Mouse (Mus musculus): ENCODE measurements at regions not wholly inside any gene's neighbourhood (a gene's known extent, or its start where the extent isn't known, plus 50 kb on each side); places are given as distances from the start of the nearest gene placed in this dataset.

GRCm38 (mm10) chr7:129066891-129067290 lies 189.9 kb upstream of the Plpp4 start:
- H3K9ac ChIP-seq (replicated peaks): no peak overlapping the region
- ATAC-seq (replicated peaks): no peak
- 85% methylated on average over 2 of the region's 2 CpGs for WGBS

GRCm38 (mm10) chr7:129068137-129068536 lies 188.7 kb upstream of the Plpp4 start:
- no peaks in the 10 kb centered on the region for H3K36me3 ChIP-seq
- no peak overlapping the region for H3K4me3 ChIP-seq
- no peak overlapping the region for H3K27ac ChIP-seq (replicated peaks)
- no peak for ATAC-seq (replicated peaks)
- no peaks in the 10 kb centered on the region for H3K9me3 ChIP-seq
- H3K27me3 ChIP-seq: no peaks in the 10 kb centered on the region
- no peak overlapping the region for H3K4me2 ChIP-seq (replicated peaks)
- WGBS: 87% methylated on average over 4 of the region's 4 CpGs
- no peak overlapping the region for H3K9ac ChIP-seq (replicated peaks)
- no peaks in the 10 kb centered on the region for H3K4me1 ChIP-seq

More at GRCm38 (mm10) chr7:129066891-129067290, 189.9 kb upstream of the Plpp4 start:
- Histone ChIP-seq H3K27me3 (no peaks in the 10 kb centered on the region), H3K36me3 (no peaks in the 10 kb centered on the region), H3K4me3 (no peak overlapping the region), H3K4me2 (replicated peaks) (no peak overlapping the region), H3K4me1 (no peaks in the 10 kb centered on the region), H3K27ac (replicated peaks) (no peak overlapping the region), H3K9me3 (no peaks in the 10 kb centered on the region)

GRCm38 (mm10) chr7:129079786-129080185 lies 177.0 kb upstream of the Plpp4 start:
- H3K4me3 ChIP-seq: no peak overlapping the region
- no peak overlapping the region for H3K27ac ChIP-seq (replicated peaks)
- 61% methylated on average over 6 of the region's 6 CpGs for WGBS
- no peak for ATAC-seq (replicated peaks)
- H3K27me3 ChIP-seq: no peaks in the 10 kb centered on the region
- no peaks in the 10 kb centered on the region for H3K36me3 ChIP-seq
- no peaks in the 10 kb centered on the region for H3K4me1 ChIP-seq
- no peaks in the 10 kb centered on the region for H3K9me3 ChIP-seq
- H3K9ac ChIP-seq (replicated peaks): no peak overlapping the region
- H3K4me2 ChIP-seq (replicated peaks): no peak overlapping the region

GRCm38 (mm10) chr7:129091441-129091840 lies 165.4 kb upstream of the Plpp4 start:
- WGBS: 56% methylated on average over 4 of the region's 4 CpGs
- H3K4me1 ChIP-seq: no peaks in the 10 kb centered on the region
- H3K27ac ChIP-seq (replicated peaks): no peak overlapping the region
- ATAC-seq (replicated peaks): no peak
- H3K9ac ChIP-seq (replicated peaks): no peak overlapping the region
- H3K4me2 ChIP-seq (replicated peaks): no peak overlapping the region
- H3K4me3 ChIP-seq: no peak overlapping the region
- H3K36me3 ChIP-seq: no peaks in the 10 kb centered on the region
- H3K27me3 ChIP-seq: no peaks in the 10 kb centered on the region
- H3K9me3 ChIP-seq: no peaks in the 10 kb centered on the region

GRCm38 (mm10) chr7:129096374-129097069 lies 160.3 kb upstream of the Plpp4 start:
- Histone ChIP-seq H3K4me1 (peaks cover 5% of the 10 kb centered on the region; the same call in 1 of the 2 replicates), H3K9ac (replicated peaks) (no peak overlapping the region), H3K36me3 (no peaks in the 10 kb centered on the region), H3K4me3 (no peak overlapping the region), H3K4me2 (replicated peaks) (no peak overlapping the region), H3K9me3 (no peaks in the 10 kb centered on the region), H3K27me3 (no peaks in the 10 kb centered on the region), H3K27ac (replicated peaks) (0 out of 2 replicates have a peak overlapping the region, but pooled peaks have one; percentile 60)
- peak; percentile 75 for ATAC-seq (replicated peaks)
- WGBS: 50% methylated on average over 3 of the region's 3 CpGs

GRCm38 (mm10) chr7:129102437-129102836 lies 154.4 kb upstream of the Plpp4 start:
- Histone ChIP-seq H3K4me3 (no peak overlapping the region), H3K4me2 (replicated peaks) (no peak overlapping the region), H3K9me3 (no peaks in the 10 kb centered on the region), H3K27me3 (no peaks in the 10 kb centered on the region), H3K36me3 (no peaks in the 10 kb centered on the region), H3K4me1 (no peaks in the 10 kb centered on the region), H3K27ac (replicated peaks) (no peak overlapping the region), H3K9ac (replicated peaks) (no peak overlapping the region)
- WGBS: 54% methylated on average over 4 of the region's 4 CpGs
- peak; percentile 70 for ATAC-seq (replicated peaks)

- Histone ChIP-seq H3K4me3 (no peak overlapping the region), H3K9ac (replicated peaks) (no peak overlapping the region), H3K9me3 (no peaks in the 10 kb centered on the region), H3K27ac (replicated peaks) (no peak overlapping the region), H3K4me2 (replicated peaks) (no peak overlapping the region), H3K4me1 (0 out of 2 replicates have a peak, but pooled peaks cover 6% of the 10 kb centered on the region), H3K27me3 (no peaks in the 10 kb centered on the region), H3K36me3 (no peaks in the 10 kb centered on the region)
- ATAC-seq (replicated peaks): no peak
These were observed 122.7 kb upstream of the Plpp4 start for GRCm38 (mm10) chr7:129134176-129134575.

GRCm38 (mm10) chr7:129134661-129135215 lies 122.1 kb upstream of the Plpp4 start:
- no peak overlapping the region for H3K9ac ChIP-seq (replicated peaks)
- no peaks in the 10 kb centered on the region for H3K27me3 ChIP-seq
- WGBS: 11% methylated on average over 4 of the region's 4 CpGs
- no peak overlapping the region for H3K4me3 ChIP-seq
- no peak overlapping the region for H3K4me2 ChIP-seq (replicated peaks)
- ATAC-seq (replicated peaks): no peak
- H3K9me3 ChIP-seq: no peaks in the 10 kb centered on the region
- H3K36me3 ChIP-seq: no peaks in the 10 kb centered on the region
- no peak overlapping the region for H3K27ac ChIP-seq (replicated peaks)
- H3K4me1 ChIP-seq: 0 out of 2 replicates have a peak, but pooled peaks cover 6% of the 10 kb centered on the region

- WGBS: 93% methylated on average over 11 of the region's 11 CpGs
- ATAC-seq (replicated peaks): no peak
- no peak overlapping the region for H3K4me3 ChIP-seq
- H3K4me2 ChIP-seq (replicated peaks): no peak overlapping the region
- no peak overlapping the region for H3K9ac ChIP-seq (replicated peaks)
- H3K36me3 ChIP-seq: no peaks in the 10 kb centered on the region
- 0 out of 2 replicates have a peak, but pooled peaks cover 6% of the 10 kb centered on the region for H3K4me1 ChIP-seq
- H3K9me3 ChIP-seq: no peaks in the 10 kb centered on the region
- H3K27ac ChIP-seq (replicated peaks): no peak overlapping the region
- no peaks in the 10 kb centered on the region for H3K27me3 ChIP-seq
These were observed 119.4 kb upstream of the Plpp4 start for GRCm38 (mm10) chr7:129137303-129137990.

- no peak for ATAC-seq (replicated peaks)
- H3K36me3 ChIP-seq: no peaks in the 10 kb centered on the region
- H3K4me1 ChIP-seq: no peaks in the 10 kb centered on the region
- 76% methylated on average over 6 of the region's 6 CpGs for WGBS
- no peaks in the 10 kb centered on the region for H3K9me3 ChIP-seq
- no peak overlapping the region for H3K9ac ChIP-seq (replicated peaks)
- H3K27me3 ChIP-seq: no peaks in the 10 kb centered on the region
- H3K27ac ChIP-seq (replicated peaks): no peak overlapping the region
- no peak overlapping the region for H3K4me3 ChIP-seq
- no peak overlapping the region for H3K4me2 ChIP-seq (replicated peaks)
These were observed 114.8 kb upstream of the Plpp4 start for GRCm38 (mm10) chr7:129141942-129142598.

GRCm38 (mm10) chr7:129142599-129142949 lies 114.3 kb upstream of the Plpp4 start:
- WGBS: 77% methylated on average over 5 of the region's 5 CpGs
- H3K27me3 ChIP-seq: no peaks in the 10 kb centered on the region
- ATAC-seq (replicated peaks): no peak
- H3K9me3 ChIP-seq: no peaks in the 10 kb centered on the region
- H3K27ac ChIP-seq (replicated peaks): no peak overlapping the region
- H3K4me3 ChIP-seq: no peak overlapping the region
- H3K4me2 ChIP-seq (replicated peaks): no peak overlapping the region
- no peaks in the 10 kb centered on the region for H3K36me3 ChIP-seq
- no peaks in the 10 kb centered on the region for H3K4me1 ChIP-seq
- no peak overlapping the region for H3K9ac ChIP-seq (replicated peaks)

- WGBS: 73% methylated on average over 2 of the region's 2 CpGs
- Histone ChIP-seq H3K9ac (replicated peaks) (no peak overlapping the region), H3K27ac (replicated peaks) (no peak overlapping the region), H3K9me3 (no peaks in the 10 kb centered on the region), H3K4me3 (no peak overlapping the region), H3K4me1 (no peaks in the 10 kb centered on the region), H3K27me3 (no peaks in the 10 kb centered on the region), H3K36me3 (no peaks in the 10 kb centered on the region), H3K4me2 (replicated peaks) (no peak overlapping the region)
- ATAC-seq (replicated peaks): no peak
These were observed 101.3 kb upstream of the Plpp4 start for GRCm38 (mm10) chr7:129155577-129155976.
